Mouse (Mus musculus): Measurements from ENCODE around the gene Ankrd34a. TPM values are rescaled to one million over a fixed set of nuclear protein-coding genes. Genes with fewer than 3 reads are reported as not detected.

Gene Ankrd34a
- polyA plus RNA-seq, 1 experiment: not detected

GRCm38 (mm10) chr3:96566661-96567450 is 29.6 kb upstream of the Ankrd34a start:
- TF ChIP-seq CTCF (IDR thresholded peaks at IDR 0.05; ENCODE audit: insufficient read depth, low read depth, low read length) (no peak), POLR2A (IDR thresholded peaks at IDR 0.05; ENCODE audit: insufficient read depth, low read depth, low read length) (no peak)
- 88% methylated on average over 8 of the region's 8 CpGs for WGBS

GRCm38 (mm10) chr3:96568605-96569004 is 27.8 kb upstream of the Ankrd34a start:
- Histone ChIP-seq H3K27ac (ENCODE audit: insufficient read depth, low read depth, low read length) (no peak overlapping the region), H3K4me3 (ENCODE audit: insufficient read depth, low read depth, low read length) (no peak overlapping the region), H3K4me1 (ENCODE audit: control insufficient read depth, insufficient read depth, low read length) (peaks cover 5% of the 10 kb centered on the region; the same call in 1 of the 2 replicates)
- 89% methylated on average over 8 of the region's 8 CpGs for WGBS
- TF ChIP-seq POLR2A (IDR thresholded peaks at IDR 0.05; ENCODE audit: insufficient read depth, low read depth, low read length) (no peak), CTCF (IDR thresholded peaks at IDR 0.05; ENCODE audit: insufficient read depth, low read depth, low read length) (no peak)

More at GRCm38 (mm10) chr3:96566661-96567450, 29.6 kb upstream of the Ankrd34a start:
- H3K27ac ChIP-seq (ENCODE audit: insufficient read depth, low read depth, low read length): no peak overlapping the region
- peaks cover 3% of the 10 kb centered on the region; the same call in 1 of the 2 replicates for H3K4me1 ChIP-seq (ENCODE audit: control insufficient read depth, insufficient read depth, low read length)
- no peak overlapping the region for H3K4me3 ChIP-seq (ENCODE audit: insufficient read depth, low read depth, low read length)

GRCm38 (mm10) chr3:96569506-96569905 is 26.9 kb upstream of the Ankrd34a start:
- Histone ChIP-seq H3K4me3 (ENCODE audit: insufficient read depth, low read depth, low read length) (no peak overlapping the region), H3K27ac (ENCODE audit: insufficient read depth, low read depth, low read length) (no peak overlapping the region), H3K4me1 (ENCODE audit: control insufficient read depth, insufficient read depth, low read length) (peaks cover 5% of the 10 kb centered on the region; the same call in 1 of the 2 replicates)
- TF ChIP-seq POLR2A (IDR thresholded peaks at IDR 0.05; ENCODE audit: insufficient read depth, low read depth, low read length) (no peak), CTCF (IDR thresholded peaks at IDR 0.05; ENCODE audit: insufficient read depth, low read depth, low read length) (no peak)
- WGBS: 89% methylated on average over 13 of the region's 13 CpGs

DNA sequence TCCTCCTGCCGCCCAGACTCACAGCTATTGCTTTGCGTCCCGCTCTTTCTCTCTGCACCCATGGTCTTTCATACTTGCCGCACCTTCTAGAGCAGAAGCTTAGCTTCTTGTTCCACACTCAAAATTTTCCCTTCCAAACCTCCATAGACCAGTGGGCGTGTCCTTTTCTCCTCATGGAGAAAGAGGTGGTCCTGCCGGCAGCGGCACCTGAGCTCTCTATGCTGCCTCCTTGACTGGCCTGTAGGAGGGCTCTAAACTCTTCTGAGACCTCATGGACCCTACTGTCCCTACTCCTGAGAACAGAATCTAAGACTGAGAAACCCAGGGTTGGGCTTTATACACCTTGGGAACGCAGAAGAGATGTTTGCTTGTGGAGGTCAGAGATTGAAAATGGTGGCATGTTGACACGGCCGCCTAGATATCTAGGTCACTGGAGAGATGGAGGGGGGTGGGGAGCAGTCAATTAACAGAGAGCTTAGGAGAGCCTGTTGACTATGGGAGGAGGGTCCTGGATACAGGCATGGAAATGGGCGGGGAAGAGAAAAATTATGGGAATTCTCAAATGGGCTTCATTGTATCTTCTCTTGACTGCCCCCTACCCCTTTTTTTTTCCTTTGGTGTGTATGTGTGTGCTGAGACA is 26.4 kb upstream of the Ankrd34a start:
- no peak overlapping the region for H3K4me3 ChIP-seq (ENCODE audit: insufficient read depth, low read depth, low read length)
- TF ChIP-seq POLR2A (IDR thresholded peaks at IDR 0.05; ENCODE audit: insufficient read depth, low read depth, low read length): no peak
- no peak for TF ChIP-seq CTCF (IDR thresholded peaks at IDR 0.05; ENCODE audit: insufficient read depth, low read depth, low read length)
- H3K4me1 ChIP-seq (ENCODE audit: control insufficient read depth, insufficient read depth, low read length): peaks cover 3% of the 10 kb centered on the region; the same call in 1 of the 2 replicates
- H3K27ac ChIP-seq (ENCODE audit: insufficient read depth, low read depth, low read length): no peak overlapping the region
- 92% methylated on average over 11 of the region's 11 CpGs for WGBS

DNA sequence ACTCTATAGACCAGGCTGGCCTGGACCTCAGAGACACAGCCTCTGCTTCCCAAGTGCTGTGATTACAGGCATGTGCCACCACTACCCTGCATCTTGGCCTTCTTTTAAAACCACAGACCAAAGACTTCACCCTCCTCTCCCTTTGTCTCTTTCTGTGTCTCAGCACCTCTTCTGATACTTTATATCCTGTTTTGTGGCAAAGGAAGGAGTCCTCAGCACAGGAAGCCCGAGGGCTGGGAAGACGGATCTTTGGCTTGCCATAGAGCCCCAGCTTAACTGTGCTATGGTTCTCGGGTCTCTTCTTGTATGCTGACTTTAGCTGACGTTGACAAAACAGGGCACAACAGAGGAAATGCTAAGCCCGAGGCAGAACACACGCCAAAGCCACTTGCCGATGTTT is 25.8 kb upstream of the Ankrd34a start:
- 76% methylated on average over 7 of the region's 7 CpGs for WGBS
- no peak for TF ChIP-seq POLR2A (IDR thresholded peaks at IDR 0.05; ENCODE audit: insufficient read depth, low read depth, low read length)
- no peak for TF ChIP-seq CTCF (IDR thresholded peaks at IDR 0.05; ENCODE audit: insufficient read depth, low read depth, low read length)

GRCm38 (mm10) chr3:96571336-96571735 is 25.1 kb upstream of the Ankrd34a start:
- Histone ChIP-seq H3K4me1 (ENCODE audit: control insufficient read depth, insufficient read depth, low read length) (peaks cover 8% of the 10 kb centered on the region), H3K4me3 (ENCODE audit: insufficient read depth, low read depth, low read length) (no peak overlapping the region), H3K27ac (ENCODE audit: insufficient read depth, low read depth, low read length) (no peak overlapping the region)
- 81% methylated on average over 2 of the region's 2 CpGs for WGBS
- TF ChIP-seq POLR2A (IDR thresholded peaks at IDR 0.05; ENCODE audit: insufficient read depth, low read depth, low read length) (no peak), CTCF (IDR thresholded peaks at IDR 0.05; ENCODE audit: insufficient read depth, low read depth, low read length) (no peak)

More for the DNA sequence above, 25.8 kb upstream of the Ankrd34a start:
- H3K4me1 ChIP-seq (ENCODE audit: control insufficient read depth, insufficient read depth, low read length): peaks cover 3% of the 10 kb centered on the region; the same call in 1 of the 2 replicates
- no peak overlapping the region for H3K4me3 ChIP-seq (ENCODE audit: insufficient read depth, low read depth, low read length)
- H3K27ac ChIP-seq (ENCODE audit: insufficient read depth, low read depth, low read length): no peak overlapping the region

DNA sequence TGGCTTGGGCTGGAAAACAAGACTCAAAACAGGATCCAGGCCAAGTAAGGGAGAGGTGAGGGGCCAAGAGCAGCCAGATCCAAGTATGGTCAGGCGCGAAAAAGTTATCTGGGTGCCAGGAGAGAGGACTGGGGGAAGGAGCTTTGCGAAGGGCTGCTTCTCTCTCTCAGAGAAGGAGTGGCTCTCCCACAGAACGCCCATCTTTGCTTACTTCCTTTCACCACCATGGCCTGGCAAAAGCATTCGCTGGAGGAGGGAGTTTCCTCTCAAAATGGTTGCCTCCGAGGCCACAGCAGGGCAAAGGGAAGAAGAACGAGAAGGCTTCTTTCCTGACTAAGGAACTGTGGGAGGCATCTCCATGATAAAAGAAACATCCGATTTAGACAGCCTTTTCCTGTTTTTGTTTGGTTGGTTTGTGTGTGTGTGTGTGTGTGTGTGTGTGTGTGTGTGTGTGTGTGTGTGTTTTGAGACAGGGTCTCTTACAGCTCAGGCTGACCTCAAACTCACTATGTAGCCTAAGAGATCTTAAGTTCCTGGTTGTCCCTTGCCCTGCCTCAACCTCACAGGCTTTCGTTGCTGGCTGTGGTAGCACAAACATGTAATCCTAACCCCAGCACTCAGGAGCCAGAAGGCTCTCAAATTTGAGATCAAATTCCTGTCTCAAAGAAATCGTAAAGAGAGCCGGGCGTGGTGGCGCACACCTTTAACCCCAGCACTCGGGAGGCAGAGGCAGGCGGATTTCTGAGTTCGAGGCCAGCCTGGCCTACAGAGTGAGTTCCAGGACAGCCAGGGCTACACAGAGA is 24.3 kb upstream of the Ankrd34a start:
- H3K4me3 ChIP-seq (ENCODE audit: insufficient read depth, low read depth, low read length): no peak overlapping the region
- TF ChIP-seq CTCF (IDR thresholded peaks at IDR 0.05; ENCODE audit: insufficient read depth, low read depth, low read length): no peak
- TF ChIP-seq POLR2A (IDR thresholded peaks at IDR 0.05; ENCODE audit: insufficient read depth, low read depth, low read length): no peak
- WGBS: 74% methylated on average over 16 of the region's 16 CpGs
- peaks cover 15% of the 10 kb centered on the region for H3K4me1 ChIP-seq (ENCODE audit: control insufficient read depth, insufficient read depth, low read length)
- no peak overlapping the region for H3K27ac ChIP-seq (ENCODE audit: insufficient read depth, low read depth, low read length)

GRCm38 (mm10) chr3:96573611-96574511 is 22.6 kb upstream of the Ankrd34a start:
- H3K4me1 ChIP-seq (ENCODE audit: control insufficient read depth, insufficient read depth, low read length): peaks cover 18% of the 10 kb centered on the region
- H3K4me3 ChIP-seq (ENCODE audit: insufficient read depth, low read depth, low read length): no peak overlapping the region
- WGBS: 91% methylated on average over 19 of the region's 19 CpGs
- no peak overlapping the region for H3K27ac ChIP-seq (ENCODE audit: insufficient read depth, low read depth, low read length)
- TF ChIP-seq CTCF (IDR thresholded peaks at IDR 0.05; ENCODE audit: insufficient read depth, low read depth, low read length) (no peak), POLR2A (IDR thresholded peaks at IDR 0.05; ENCODE audit: insufficient read depth, low read depth, low read length) (no peak)

All from olfactory bulb, adult 2 months (tissue).